Mouse (Mus musculus): ENCODE measurements at regions not wholly inside any gene's neighbourhood (a gene's known extent, or its start where the extent isn't known, plus 50 kb on each side); places are given as distances from the start of the nearest gene placed in this dataset.

GRCm38 (mm10) chr17:4163502-4163901 is 467.4 kb upstream of the Nox3 start:
- no peaks in the 10 kb centered on the region for H3K27me3 ChIP-seq
- H3K27ac ChIP-seq: no peak overlapping the region
- no peak overlapping the region for H3K9ac ChIP-seq
- no peaks in the 10 kb centered on the region for H3K36me3 ChIP-seq (ENCODE audit: poor library complexity, severe bottlenecking)
- no peaks in the 10 kb centered on the region for H3K9me3 ChIP-seq (replicated peaks)
- 85% methylated on average over 2 of the region's 2 CpGs for WGBS
- ATAC-seq: no peak
- H3K4me3 ChIP-seq: no peak overlapping the region
- no peak overlapping the region for H3K4me2 ChIP-seq
- no peaks in the 10 kb centered on the region for H3K4me1 ChIP-seq

GRCm38 (mm10) chr17:4173951-4174361 is 477.9 kb upstream of the Nox3 start:
- peaks cover 18% of the 10 kb centered on the region for H3K4me1 ChIP-seq
- ATAC-seq: no peak
- H3K4me3 ChIP-seq: no peak overlapping the region
- H3K36me3 ChIP-seq (ENCODE audit: poor library complexity, severe bottlenecking): no peaks in the 10 kb centered on the region
- no peak overlapping the region for H3K4me2 ChIP-seq
- WGBS: 68% methylated on average over 4 of the region's 4 CpGs
- H3K9me3 ChIP-seq (replicated peaks): no peaks in the 10 kb centered on the region
- no peak overlapping the region for H3K27ac ChIP-seq
- no peak overlapping the region for H3K9ac ChIP-seq
- peaks cover 27% of the 10 kb centered on the region for H3K27me3 ChIP-seq

GRCm38 (mm10) chr17:4175006-4175405 is 478.9 kb upstream of the Nox3 start:
- Histone ChIP-seq H3K4me2 (no peak overlapping the region), H3K36me3 (ENCODE audit: poor library complexity, severe bottlenecking) (no peaks in the 10 kb centered on the region), H3K9me3 (replicated peaks) (no peaks in the 10 kb centered on the region), H3K4me1 (peaks cover 18% of the 10 kb centered on the region), H3K27ac (no peak overlapping the region), H3K27me3 (peaks cover 35% of the 10 kb centered on the region), H3K4me3 (no peak overlapping the region), H3K9ac (no peak overlapping the region)
- ATAC-seq: no peak
- 70% methylated on average over 9 of the region's 9 CpGs for WGBS

GRCm38 (mm10) chr17:4176524-4176923 is 480.5 kb upstream of the Nox3 start:
- no peak overlapping the region for H3K27ac ChIP-seq
- H3K4me2 ChIP-seq: no peak overlapping the region
- peaks cover 18% of the 10 kb centered on the region for H3K4me1 ChIP-seq
- no peaks in the 10 kb centered on the region for H3K36me3 ChIP-seq (ENCODE audit: poor library complexity, severe bottlenecking)
- WGBS: 58% methylated on average over 3 of the region's 3 CpGs
- no peak for ATAC-seq
- no peaks in the 10 kb centered on the region for H3K9me3 ChIP-seq (replicated peaks)
- H3K4me3 ChIP-seq: no peak overlapping the region
- peaks cover 39% of the 10 kb centered on the region for H3K27me3 ChIP-seq
- no peak overlapping the region for H3K9ac ChIP-seq

GRCm38 (mm10) chr17:4177485-4178150 is 481.6 kb upstream of the Nox3 start:
- H3K27ac ChIP-seq: no peak overlapping the region

GRCm38 (mm10) chr17:4179271-4179670 is 483.2 kb upstream of the Nox3 start:
- no peak overlapping the region for H3K4me3 ChIP-seq
- 52% methylated on average over 1 of the region's 1 CpGs for WGBS
- H3K4me2 ChIP-seq: no peak overlapping the region
- peaks cover 36% of the 10 kb centered on the region for H3K27me3 ChIP-seq
- no peak overlapping the region for H3K27ac ChIP-seq
- H3K9me3 ChIP-seq (replicated peaks): no peaks in the 10 kb centered on the region
- peaks cover 18% of the 10 kb centered on the region for H3K4me1 ChIP-seq
- H3K36me3 ChIP-seq (ENCODE audit: poor library complexity, severe bottlenecking): no peaks in the 10 kb centered on the region
- no peak for ATAC-seq
- no peak overlapping the region for H3K9ac ChIP-seq

More at GRCm38 (mm10) chr17:4177485-4178150, 481.6 kb upstream of the Nox3 start:
- peak overlapping the region; percentile 25; the same call in 1 of the 2 replicates for H3K4me2 ChIP-seq
- ATAC-seq: peak; percentile 91
- peaks cover 18% of the 10 kb centered on the region for H3K4me1 ChIP-seq
- H3K4me3 ChIP-seq: no peak overlapping the region
- H3K9ac ChIP-seq: no peak overlapping the region
- no peaks in the 10 kb centered on the region for H3K9me3 ChIP-seq (replicated peaks)
- H3K36me3 ChIP-seq (ENCODE audit: poor library complexity, severe bottlenecking): no peaks in the 10 kb centered on the region
- peaks cover 39% of the 10 kb centered on the region for H3K27me3 ChIP-seq
- 11% methylated on average over 9 of the region's 9 CpGs for WGBS

GRCm38 (mm10) chr17:4182106-4182505 is 486.0 kb upstream of the Nox3 start:
- Histone ChIP-seq H3K9me3 (replicated peaks) (no peaks in the 10 kb centered on the region), H3K36me3 (ENCODE audit: poor library complexity, severe bottlenecking) (no peaks in the 10 kb centered on the region), H3K27ac (no peak overlapping the region), H3K4me3 (no peak overlapping the region), H3K4me1 (peaks cover 12% of the 10 kb centered on the region), H3K27me3 (peaks cover 17% of the 10 kb centered on the region), H3K9ac (no peak overlapping the region), H3K4me2 (no peak overlapping the region)
- ATAC-seq: no peak
- WGBS: 91% methylated on average over 1 of the region's 1 CpGs

- H3K36me3 ChIP-seq (ENCODE audit: poor library complexity, severe bottlenecking): no peaks in the 10 kb centered on the region
- H3K9ac ChIP-seq: no peak overlapping the region
- H3K9me3 ChIP-seq (replicated peaks): no peaks in the 10 kb centered on the region
- 75% methylated on average over 9 of the region's 9 CpGs for WGBS
- no peak for ATAC-seq
- no peak overlapping the region for H3K4me2 ChIP-seq
- no peaks in the 10 kb centered on the region for H3K4me1 ChIP-seq
- no peak overlapping the region for H3K27ac ChIP-seq
- H3K27me3 ChIP-seq: no peaks in the 10 kb centered on the region
- no peak overlapping the region for H3K4me3 ChIP-seq
Observed at GRCm38 (mm10) chr17:4186802-4187201, 490.7 kb upstream of the Nox3 start.

- Histone ChIP-seq H3K36me3 (ENCODE audit: poor library complexity, severe bottlenecking) (no peaks in the 10 kb centered on the region), H3K9me3 (replicated peaks) (no peaks in the 10 kb centered on the region), H3K9ac (no peak overlapping the region), H3K4me3 (no peak overlapping the region), H3K27ac (no peak overlapping the region), H3K4me1 (no peaks in the 10 kb centered on the region), H3K27me3 (no peaks in the 10 kb centered on the region), H3K4me2 (no peak overlapping the region)
- no peak for ATAC-seq
- WGBS: 88% methylated on average over 4 of the region's 4 CpGs
Observed at GRCm38 (mm10) chr17:4187606-4188005, 491.5 kb upstream of the Nox3 start.

- WGBS: 65% methylated on average over 8 of the region's 8 CpGs
- Histone ChIP-seq H3K9ac (no peak overlapping the region), H3K4me3 (no peak overlapping the region), H3K4me1 (no peaks in the 10 kb centered on the region), H3K36me3 (ENCODE audit: poor library complexity, severe bottlenecking) (no peaks in the 10 kb centered on the region), H3K4me2 (no peak overlapping the region), H3K9me3 (replicated peaks) (no peaks in the 10 kb centered on the region), H3K27ac (no peak overlapping the region), H3K27me3 (no peaks in the 10 kb centered on the region)
- no peak for ATAC-seq
Observed at GRCm38 (mm10) chr17:4196793-4197448, 500.9 kb upstream of the Nox3 start.

GRCm38 (mm10) chr17:4198001-4198400 is 501.9 kb upstream of the Nox3 start:
- Histone ChIP-seq H3K4me2 (no peak overlapping the region), H3K4me3 (no peak overlapping the region), H3K9me3 (replicated peaks) (no peaks in the 10 kb centered on the region), H3K36me3 (ENCODE audit: poor library complexity, severe bottlenecking) (no peaks in the 10 kb centered on the region), H3K4me1 (no peaks in the 10 kb centered on the region), H3K27ac (no peak overlapping the region), H3K27me3 (no peaks in the 10 kb centered on the region), H3K9ac (no peak overlapping the region)
- no peak for ATAC-seq
- 82% methylated on average over 3 of the region's 3 CpGs for WGBS

- no peaks in the 10 kb centered on the region for H3K27me3 ChIP-seq
- no peak overlapping the region for H3K4me3 ChIP-seq
- no peaks in the 10 kb centered on the region for H3K36me3 ChIP-seq (ENCODE audit: poor library complexity, severe bottlenecking)
- 92% methylated on average over 2 of the region's 2 CpGs for WGBS
- no peaks in the 10 kb centered on the region for H3K4me1 ChIP-seq
- no peak overlapping the region for H3K4me2 ChIP-seq
- no peak overlapping the region for H3K27ac ChIP-seq
- no peaks in the 10 kb centered on the region for H3K9me3 ChIP-seq (replicated peaks)
- H3K9ac ChIP-seq: no peak overlapping the region
- ATAC-seq: no peak
Observed at GRCm38 (mm10) chr17:4199698-4200153, 503.7 kb upstream of the Nox3 start.

Measured in forebrain, embryonic 13.5 days (tissue).